Mouse (Mus musculus) right cerebral cortex, postnatal 14 days (tissue): ENCODE measurements at regions not wholly inside any gene's neighbourhood (a gene's known extent, or its start where the extent isn't known, plus 50 kb on each side); places are given as distances from the start of the nearest gene placed in this dataset.

Experiments
- DNase-seq: peaks from one replicate; pipeline ENCODE4 v3.0.0; 2022

DNA sequence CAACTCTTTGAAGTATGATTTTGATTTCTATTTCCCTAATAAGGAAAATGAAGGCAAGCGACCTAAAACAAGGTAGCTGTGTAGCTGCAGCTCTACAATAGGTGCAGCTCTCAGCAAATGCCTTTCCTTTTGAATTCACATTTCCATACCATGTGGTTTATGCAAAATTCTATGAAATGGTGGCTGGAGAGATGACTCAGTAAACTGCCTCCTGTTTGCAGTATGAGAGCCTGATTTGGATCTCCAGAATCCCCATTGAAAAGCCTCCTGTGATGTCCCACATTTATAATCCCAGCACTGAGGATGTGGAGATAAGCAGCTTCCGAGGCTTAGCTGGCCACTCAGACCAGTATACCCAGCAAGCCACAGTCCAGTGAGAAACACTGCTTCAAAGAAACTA, 59.6 kb downstream of the Npy1r start:
- no peak for DNase-seq

DNA sequence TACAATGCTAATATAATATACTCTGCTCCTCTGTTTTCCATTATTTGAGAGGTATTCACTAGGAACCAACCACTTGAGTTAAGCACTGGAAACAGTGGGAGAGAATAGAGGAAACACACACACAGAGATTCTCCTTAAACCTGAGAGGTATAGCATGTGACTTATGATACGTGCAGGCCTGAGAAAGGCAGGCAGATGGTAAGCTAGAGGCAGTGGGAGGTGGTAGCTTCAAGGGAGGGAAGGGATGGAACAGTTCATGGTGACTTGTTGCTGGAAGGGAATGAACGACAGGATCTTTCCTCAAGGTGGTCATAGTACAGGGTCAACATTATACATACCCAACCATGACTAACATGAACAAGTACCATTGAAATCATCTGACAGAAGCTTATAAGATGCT, 60.8 kb downstream of the Npy1r start:
- no peak for DNase-seq

- DNase-seq, result no peak
Measured at GRCm38 (mm10) chr8:66758519-66758918, 61.5 kb downstream of the Npy1r start.

DNA sequence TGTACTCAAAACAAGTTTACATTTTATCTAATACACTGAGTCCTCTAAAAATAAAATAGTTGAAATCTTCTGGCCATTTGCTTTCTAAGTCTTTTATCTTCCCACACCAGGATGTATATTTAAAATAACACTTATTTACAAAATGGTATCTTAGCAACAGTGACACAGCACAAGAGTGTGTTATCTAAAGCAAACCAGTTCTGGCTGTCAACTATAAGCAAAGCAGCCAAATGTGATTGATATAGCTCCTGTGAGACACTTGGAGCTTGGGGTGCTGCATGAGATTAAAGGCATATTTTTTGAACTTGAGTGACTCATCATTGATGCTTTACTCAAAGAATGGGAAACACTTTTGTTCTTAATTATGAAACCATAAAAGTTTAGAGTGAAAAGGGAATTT, 62.7 kb downstream of the Npy1r start:
- DNase-seq, result no peak

DNA sequence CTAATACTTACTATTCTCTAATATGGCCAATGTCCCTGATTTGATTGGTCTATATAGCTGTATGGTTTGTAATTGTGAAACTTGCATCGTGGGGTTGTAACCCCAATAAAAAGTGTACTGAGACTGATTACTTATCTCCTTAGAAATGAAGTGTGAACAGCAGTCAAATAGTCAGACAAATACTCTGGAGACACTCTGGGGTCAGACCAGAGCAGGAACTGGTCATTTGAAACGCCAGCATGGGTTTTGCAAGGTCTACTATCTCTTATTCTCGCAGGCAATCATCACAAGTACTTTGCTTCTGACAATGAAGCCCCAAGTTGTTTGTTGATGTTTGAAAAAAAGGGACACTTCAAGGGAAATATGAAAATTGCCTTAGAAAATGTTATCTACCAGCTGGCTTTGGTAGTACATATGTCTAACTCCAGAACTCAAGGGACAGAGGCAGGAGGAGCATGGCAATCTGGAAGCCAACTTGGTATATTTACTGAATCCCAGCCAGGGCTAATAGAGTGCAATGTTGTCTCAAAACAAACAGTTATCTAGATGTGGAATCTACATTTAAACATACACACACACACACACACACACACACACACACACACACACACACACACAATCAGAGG, 64.1 kb downstream of the Npy1r start:
- no peak for DNase-seq

DNA sequence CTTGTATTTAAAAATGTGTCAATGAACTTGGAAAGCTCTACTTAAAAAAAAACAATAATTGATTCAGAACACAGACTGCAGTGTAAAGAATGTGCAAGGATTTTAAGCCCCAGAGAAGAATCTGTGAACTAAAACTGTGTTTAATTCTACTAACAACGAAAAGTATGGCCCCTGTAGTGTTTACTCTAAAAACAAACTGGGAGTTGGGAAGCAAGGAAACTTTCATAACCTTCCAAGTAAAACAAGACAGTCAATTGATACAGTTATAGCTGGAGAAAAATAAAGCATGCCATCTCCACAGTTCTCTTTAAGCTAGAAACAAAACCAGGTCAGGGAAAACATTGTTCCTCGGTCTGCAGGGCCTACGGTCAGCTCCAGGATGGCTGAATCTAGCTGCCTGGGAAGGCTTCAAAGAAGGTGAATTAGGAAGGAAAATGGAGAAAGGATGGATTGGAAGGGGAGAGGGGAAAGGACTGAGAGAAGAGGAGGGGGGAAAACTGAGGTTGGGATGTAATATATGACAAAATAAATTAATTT, 68.1 kb downstream of the Npy1r start:
- no peak for DNase-seq

- no peak for DNase-seq
Measured at GRCm38 (mm10) chr8:66768379-66768969, 71.5 kb downstream of the Npy1r start.

DNA sequence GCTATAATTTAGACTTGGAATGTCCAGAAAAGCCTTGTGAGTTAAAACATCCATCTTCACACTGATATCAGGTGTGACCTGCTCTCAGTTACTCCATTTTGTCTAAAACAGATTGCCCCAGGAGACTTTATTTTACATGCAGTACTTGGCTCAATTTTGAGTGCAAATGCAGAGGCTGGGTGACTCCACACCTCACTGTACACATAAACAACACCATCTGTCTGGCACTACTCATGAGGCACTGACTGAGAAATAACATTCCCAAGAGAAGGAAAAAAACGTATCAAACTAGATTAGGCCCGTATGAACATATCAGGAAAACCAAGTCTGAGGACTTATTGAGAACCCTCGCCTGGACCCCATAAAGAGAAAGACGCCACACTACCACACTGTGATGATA, 74.1 kb downstream of the Npy1r start:
- DNase-seq, result no peak

- DNase-seq, result no peak
Measured at GRCm38 (mm10) chr8:66772653-66773052, 75.7 kb downstream of the Npy1r start.

- peak; percentile 22 for DNase-seq
Measured at GRCm38 (mm10) chr8:66777115-66777877, 80.3 kb downstream of the Npy1r start.

DNA sequence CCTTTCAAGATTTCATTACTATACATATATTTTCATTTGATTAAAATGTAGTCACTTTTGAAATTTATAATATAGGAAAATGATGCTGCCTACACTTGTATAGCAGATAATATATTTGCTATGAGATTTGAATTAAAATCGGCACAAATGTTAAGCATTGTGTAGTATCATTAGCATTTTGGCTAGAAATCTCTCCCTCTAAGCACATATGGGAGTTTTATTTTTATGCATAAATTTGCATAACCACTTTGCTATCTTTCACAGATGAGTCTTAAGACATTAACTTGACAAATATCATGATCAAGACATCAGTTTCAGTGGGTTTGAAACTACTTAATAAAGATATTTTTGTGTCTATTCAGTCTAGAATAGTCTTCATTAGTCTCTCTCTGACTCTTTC, 80.4 kb upstream of the Naf1 start:
- DNase-seq, result no peak

- DNase-seq, result no peak
Measured at GRCm38 (mm10) chr8:66782656-66783055, 77.4 kb upstream of the Naf1 start.

- no peak for DNase-seq
Measured at GRCm38 (mm10) chr8:66785996-66786395, 74.0 kb upstream of the Naf1 start.
